Mouse (Mus musculus): ENCODE measurements around the gene Anp32b.

Anp32b gene

GRCm38 (mm10) chr4:46450519-46451131 is at the start of gene Anp32b:
Gene Anp32b (plus strand): TSS chr4:46450902.
- DNase-seq = peak; percentile 96

- DNase-seq = peak; percentile 72
These were observed 46.5 kb upstream of the Anp32b start for GRCm38 (mm10) chr4:46404042-46404795.

GRCm38 (mm10) chr4:46406966-46407703 is 43.6 kb upstream of the Anp32b start:
- DNase-seq = no peak

- DNase-seq = no peak
These were observed 40.0 kb upstream of the Anp32b start for GRCm38 (mm10) chr4:46410677-46411076.

GRCm38 (mm10) chr4:46411489-46411888 is 39.2 kb upstream of the Anp32b start:
- DNase-seq = peak; percentile 54

GRCm38 (mm10) chr4:46412113-46412512 is 38.6 kb upstream of the Anp32b start:
- no peak for DNase-seq

- DNase-seq = no peak
These were observed 37.3 kb upstream of the Anp32b start, which contains the start of gene Hemgn for GRCm38 (mm10) chr4:46413406-46413805. Gene Hemgn (minus strand): TSS chr4:46413506.

GRCm38 (mm10) chr4:46417491-46417890 is 33.2 kb upstream of the Anp32b start:
- no peak for DNase-seq

GRCm38 (mm10) chr4:46418851-46419250 is 31.9 kb upstream of the Anp32b start:
- no peak for DNase-seq

- DNase-seq = no peak
These were observed 28.1 kb upstream of the Anp32b start for GRCm38 (mm10) chr4:46422625-46423024.

- no peak for DNase-seq
These were observed 21.7 kb upstream of the Anp32b start for GRCm38 (mm10) chr4:46428903-46429499.

- no peak for DNase-seq
These were observed 18.2 kb upstream of the Anp32b start for GRCm38 (mm10) chr4:46432339-46433036.

GRCm38 (mm10) chr4:46442501-46442900 is 8.2 kb upstream of the Anp32b start:
- DNase-seq = peak; percentile 36

- DNase-seq = peak; percentile 40
These were observed 5.3 kb upstream of the Anp32b start for GRCm38 (mm10) chr4:46445237-46445945.

- peak; percentile 40 for DNase-seq
These were observed 3.2 kb upstream of the Anp32b start for GRCm38 (mm10) chr4:46447461-46447860.

GRCm38 (mm10) chr4:46448886-46449285 is 1.8 kb upstream of the Anp32b start:
- DNase-seq = peak; percentile 55

GRCm38 (mm10) chr4:46450020-46450518 is 633 bp upstream of the Anp32b start:
- DNase-seq = no peak

GRCm38 (mm10) chr4:46451240-46451757 is 597 bp downstream of the Anp32b start:
- peak; percentile 85 for DNase-seq

- peak; percentile 81 for DNase-seq
These were observed 1.2 kb downstream of the Anp32b start for GRCm38 (mm10) chr4:46451758-46452480.

GRCm38 (mm10) chr4:46452481-46452850 is 1.8 kb downstream of the Anp32b start:
- DNase-seq = peak; percentile 65

Data from thymus, postnatal 25 days (tissue).